Mouse (Mus musculus) G1E (cell line): ENCODE results near the gene Insc. TPM values are rescaled to one million over a fixed set of nuclear protein-coding genes. Genes with fewer than 3 reads are reported as not detected.

Experiments
- ATAC-seq: 2 replicates; pipeline ENCODE4 v1.8.0; 2016; ENCODE audit warnings: mild to moderate bottlenecking; ENCODE audit not compliant: insufficient number of reproducible peaks, poor library complexity, low FRiP score, severe bottlenecking; ENCODE audit errors: extremely low read depth
- DNase-seq: peaks from one replicate; pipeline ENCODE4 v3.0.0; 2012; ENCODE audit warnings: low spot score
- H3K27me3 ChIP-seq: 2 replicates; pipeline ENCODE4 v1.6.1; 2012; ENCODE audit warnings: mild to moderate bottlenecking, low read length, inconsistent platforms; ENCODE audit not compliant: insufficient read depth
- H3K36me3 ChIP-seq: replicated peaks from 2 replicates; pipeline ENCODE3; 2012; ENCODE audit warnings: mild to moderate bottlenecking, inconsistent platforms
- H3K4me1 ChIP-seq: 2 replicates; pipeline ENCODE4 v1.6.1; 2012; ENCODE audit warnings: low read depth, low read length, inconsistent platforms, mixed read lengths; ENCODE audit not compliant: insufficient read depth
- H3K4me3 ChIP-seq: 2 replicates; pipeline ENCODE4 v1.5.1; 2012; ENCODE audit warnings: low read depth, mild to moderate bottlenecking, inconsistent platforms, low read length, moderate library complexity, mixed read lengths
- H3K9me3 ChIP-seq: replicated peaks from 2 replicates; pipeline ENCODE4 v1.6.1; 2012; ENCODE audit warnings: inconsistent platforms
- CTCF ChIP-seq: IDR thresholded peaks from 2 replicates; pipeline ENCODE4 v1.5.1; 2012; ENCODE audit warnings: low read depth, low read length, inconsistent platforms, mixed read lengths
- GATA1 ChIP-seq: IDR thresholded peaks from 2 replicates; pipeline ENCODE4 v1.6.1; 2012; ENCODE audit warnings: borderline replicate concordance, low read length, inconsistent platforms, mixed read lengths
- GATA2 ChIP-seq: IDR thresholded peaks from 2 replicates; pipeline ENCODE4 v1.6.1; 2012; ENCODE audit warnings: low read depth, low read length, inconsistent platforms, borderline replicate concordance
- POLR2AphosphoS5 ChIP-seq: IDR thresholded peaks from 2 replicates; pipeline ENCODE4 v1.6.1; 2012; ENCODE audit warnings: low read depth, low read length, inconsistent platforms; ENCODE audit not compliant: insufficient replicate concordance
- TAL1 ChIP-seq: conservative IDR thresholded peaks from 2 replicates; pipeline ENCODE4 v1.6.1; 2012; ENCODE audit warnings: low read depth, low read length, inconsistent platforms, mixed read lengths
- polyA plus RNA-seq: library from polyadenylated mRNA; stranded (reverse); fragments of >175 nt; gene quantifications from 2 replicates; pipeline ENCODE4 v1.2.3, GENCODE M21; 2012
- total RNA-seq, 2 experiments: library from RNA; stranded (forward) in 1 of 2; stranded (reverse) in 1 of 2; fragments of 200-1000 nt in 1 of 2; fragments of >200 nt in 1 of 2; fragmentation: Nextera tagmentation in 1 of 2; gene quantifications; 2 replicates each; pipeline ENCODE4 v1.2.3; 2014 to 2017

The Insc gene
- total and polyA plus RNA-seq, 3 experiments = not detected

- Histone ChIP-seq H3K27me3 (no peaks in the 10 kb centered on the region), H3K4me3 (no peak overlapping the region), H3K9me3 (no peaks in the 10 kb centered on the region), H3K4me1 (no peaks in the 10 kb centered on the region), H3K36me3 (no peaks in the 10 kb centered on the region)
- TF ChIP-seq POLR2AphosphoS5 (no peak), GATA2 (no peak), TAL1 (no peak), GATA1 (no peak), CTCF (no peak)
- ATAC-seq (no peak), DNase-seq (no peak)
Measured at GRCm38 (mm10) chr7:114783291-114783690, 39.8 kb downstream of the Insc start.

GRCm38 (mm10) chr7:114791087-114791486 is 47.6 kb downstream of the Insc start:
- DNase-seq (no peak), ATAC-seq (no peak)
- no peak for TF ChIP-seq POLR2AphosphoS5

GRCm38 (mm10) chr7:114792026-114792425 is 48.5 kb downstream of the Insc start:
- Histone ChIP-seq H3K27me3 (peaks cover 5% of the 10 kb centered on the region), H3K4me1 (no peaks in the 10 kb centered on the region), H3K4me3 (no peak overlapping the region), H3K36me3 (no peaks in the 10 kb centered on the region), H3K9me3 (no peaks in the 10 kb centered on the region)
- ATAC-seq (no peak), DNase-seq (no peak)
- TF ChIP-seq GATA2 (no peak), TAL1 (no peak)

More at GRCm38 (mm10) chr7:114791087-114791486, 47.6 kb downstream of the Insc start:
- Histone ChIP-seq H3K27me3 (peaks cover 5% of the 10 kb centered on the region), H3K9me3 (no peaks in the 10 kb centered on the region), H3K36me3 (no peaks in the 10 kb centered on the region), H3K4me3 (no peak overlapping the region), H3K4me1 (no peaks in the 10 kb centered on the region)

GRCm38 (mm10) chr7:114794400-114794799 is 50.9 kb downstream of the Insc start:
- H3K4me3 ChIP-seq = no peak overlapping the region
- no peak for TF ChIP-seq POLR2AphosphoS5
- TF ChIP-seq TAL1 = no peak
- no peak for TF ChIP-seq GATA2
- no peak for TF ChIP-seq CTCF
- no peak for TF ChIP-seq GATA1
- H3K9me3 ChIP-seq = no peaks in the 10 kb centered on the region
- peaks cover 5% of the 10 kb centered on the region for H3K27me3 ChIP-seq
- no peaks in the 10 kb centered on the region for H3K4me1 ChIP-seq
- DNase-seq (no peak), ATAC-seq (no peak)
- H3K36me3 ChIP-seq = no peaks in the 10 kb centered on the region

GRCm38 (mm10) chr7:114802576-114802975 is 59.1 kb downstream of the Insc start:
- no peak for ATAC-seq
- H3K4me3 ChIP-seq = no peak overlapping the region
- no peak for TF ChIP-seq CTCF
- TF ChIP-seq GATA1 = no peak
- TF ChIP-seq TAL1 = no peak
- no peak for TF ChIP-seq GATA2
- no peak for TF ChIP-seq POLR2AphosphoS5

GRCm38 (mm10) chr7:114805311-114805710 is 61.8 kb downstream of the Insc start:
- TF ChIP-seq GATA1 (no peak), POLR2AphosphoS5 (no peak), TAL1 (no peak), GATA2 (no peak), CTCF (no peak)
- Histone ChIP-seq H3K36me3 (no peaks in the 10 kb centered on the region), H3K4me1 (no peaks in the 10 kb centered on the region), H3K9me3 (no peaks in the 10 kb centered on the region), H3K27me3 (no peaks in the 10 kb centered on the region; the same call in 1 of the 2 replicates), H3K4me3 (no peak overlapping the region)
- no peak for DNase-seq
- no peak for ATAC-seq

More at GRCm38 (mm10) chr7:114802576-114802975, 59.1 kb downstream of the Insc start:
- no peak for DNase-seq
- H3K27me3 ChIP-seq = no peaks in the 10 kb centered on the region; the same call in 1 of the 2 replicates
- no peaks in the 10 kb centered on the region for H3K36me3 ChIP-seq
- no peaks in the 10 kb centered on the region for H3K4me1 ChIP-seq
- H3K9me3 ChIP-seq = no peaks in the 10 kb centered on the region

- no peak for ATAC-seq
- no peaks in the 10 kb centered on the region for H3K9me3 ChIP-seq
- TF ChIP-seq TAL1 (no peak), GATA2 (no peak), CTCF (no peak), GATA1 (no peak), POLR2AphosphoS5 (no peak)
- H3K27me3 ChIP-seq = no peaks in the 10 kb centered on the region; the same call in 1 of the 2 replicates
- H3K4me3 ChIP-seq = no peak overlapping the region
- DNase-seq = no peak
- H3K36me3 ChIP-seq = no peaks in the 10 kb centered on the region
- H3K4me1 ChIP-seq = no peaks in the 10 kb centered on the region
Measured at GRCm38 (mm10) chr7:114807343-114807742, 63.8 kb downstream of the Insc start.
